Mouse (Mus musculus): ENCODE measurements around the gene Gm45021.

The Gm45021 gene

DNA sequence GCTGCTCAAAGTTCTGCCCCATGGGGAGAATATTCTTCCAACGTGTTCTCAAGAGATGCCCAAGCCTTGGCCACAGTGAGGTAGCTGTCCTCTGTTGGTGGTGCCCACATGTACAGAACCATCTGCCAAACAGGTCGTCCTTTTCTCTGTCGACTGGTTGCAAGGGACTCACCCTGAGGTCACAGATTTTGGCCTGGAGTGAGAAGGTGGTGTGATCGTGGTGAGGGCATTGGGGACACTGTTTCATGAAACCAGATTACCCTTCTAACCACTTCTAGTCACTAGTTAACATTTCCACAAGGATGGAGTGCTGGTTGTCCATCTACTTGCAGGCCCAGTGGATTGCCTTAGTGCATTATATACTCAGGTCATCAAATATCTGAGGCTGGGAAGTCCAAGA lies 59.4 kb downstream of the Gm45021 start:
- DNase-seq (ENCODE audit: low read depth, low spot score), result no peak

GRCm38 (mm10) chr6:48650041-48650440 lies 60.6 kb downstream of the Gm45021 start:
- DNase-seq (ENCODE audit: low read depth, low spot score), result no peak

DNA sequence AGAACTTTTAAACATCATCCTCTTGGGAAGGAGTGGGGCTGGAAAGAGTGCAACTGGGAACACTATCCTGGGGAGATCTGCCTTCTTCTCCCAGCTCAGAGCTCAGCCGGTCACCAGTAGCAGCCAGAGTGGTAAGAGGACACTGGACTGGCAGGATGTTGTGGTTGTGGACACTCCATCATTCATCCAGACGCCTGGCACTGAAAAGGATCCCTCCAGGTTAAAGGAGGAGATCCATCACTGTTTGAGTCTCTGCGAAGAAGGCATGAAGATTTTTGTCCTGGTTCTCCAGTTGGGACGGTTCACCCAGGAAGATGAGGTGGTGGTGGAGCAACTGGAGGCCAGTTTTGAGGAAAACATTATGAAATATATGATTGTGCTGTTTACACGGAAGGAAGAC lies 69.3 kb downstream of the Gm45021 start:
- DNase-seq (ENCODE audit: low read depth, low spot score), result no peak

Data from c-Kit-negative CD71-positive TER-119-positive erythroid progenitor cells, embryonic 14.5 days (primary cell).